Mouse (Mus musculus): ENCODE measurements around the gene Tlx2. TPM values are rescaled to one million over a fixed set of nuclear protein-coding genes. Genes with fewer than 3 reads are reported as not detected.
A peak's percentile ranks its signal among the peaks of the same experiment; 100 is the strongest.

Tlx2 gene
- polyA plus RNA-seq, 1 experiment from 2014 or later = not detected

MicroRNAs within 50 kb of the gene (microRNA counts, 519-probe panel; counts per million panel counts)
- 110 counts per million, percentile 56 among the panel's probes with 10 or more counts for microRNA mmu-miR-3470a+mmu-miR-3470b

Small RNAs within 50 kb of the gene (microRNA-seq; reads per million reads assigned to microRNA genes)
- gene Mir3470a (not detected), gene Mir7040 (not detected)

Other genes starting within 250 kb of the Tlx2 start
- 11.0 and 11.6 TPM in 2 replicates for gene Sema4f, start 130.5 kb downstream of the Tlx2 start, polyA plus RNA-seq (2015; fragmentation: Nextera tagmentation; extraction: Ambion mirVana)
- not detected in 2 replicates for gene M1ap, start 123.4 kb downstream of the Tlx2 start, polyA plus RNA-seq (2015; fragmentation: Nextera tagmentation; extraction: Ambion mirVana)
- 3.1 and 4.1 TPM in 2 replicates for gene Dok1, start 36.8 kb downstream of the Tlx2 start, polyA plus RNA-seq (2015; fragmentation: Nextera tagmentation; extraction: Ambion mirVana)
- gene Loxl3, start 36.1 kb downstream of the Tlx2 start, polyA plus RNA-seq (2015; fragmentation: Nextera tagmentation; extraction: Ambion mirVana) = 4.7 and 6.2 TPM in 2 replicates
- gene Aup1, start 15.8 kb downstream of the Tlx2 start, polyA plus RNA-seq (2015; fragmentation: Nextera tagmentation; extraction: Ambion mirVana) = 160 and 165 TPM in 2 replicates
- gene Htra2, start 15.0 kb downstream of the Tlx2 start, polyA plus RNA-seq (2015; fragmentation: Nextera tagmentation; extraction: Ambion mirVana) = 62.4 and 65.3 TPM in 2 replicates
- 0.75 and 1.00 TPM in 2 replicates for gene Dqx1, start 12.4 kb downstream of the Tlx2 start, polyA plus RNA-seq (2015; fragmentation: Nextera tagmentation; extraction: Ambion mirVana)
- gene Pcgf1, start 7.6 kb upstream of the Tlx2 start, polyA plus RNA-seq (2015; fragmentation: Nextera tagmentation; extraction: Ambion mirVana) = 52.6 and 53.4 TPM in 2 replicates
- not detected in 2 replicates for gene Lbx2, start 16.1 kb upstream of the Tlx2 start, polyA plus RNA-seq (2015; fragmentation: Nextera tagmentation; extraction: Ambion mirVana)
- 4.3 and 5.7 TPM in 2 replicates for gene Ccdc142, start 31.3 kb upstream of the Tlx2 start, polyA plus RNA-seq (2015; fragmentation: Nextera tagmentation; extraction: Ambion mirVana)
- gene Gm42688, start 31.3 kb upstream of the Tlx2 start, polyA plus RNA-seq (2015; fragmentation: Nextera tagmentation; extraction: Ambion mirVana) = 3.7 and 5.0 TPM in 2 replicates
- 137 and 146 TPM in 2 replicates for gene Mrpl53, start 38.7 kb upstream of the Tlx2 start, polyA plus RNA-seq (2015; fragmentation: Nextera tagmentation; extraction: Ambion mirVana)
- 16.0 and 26.9 TPM in 2 replicates for gene Mogs, start 45.2 kb upstream of the Tlx2 start, polyA plus RNA-seq (2015; fragmentation: Nextera tagmentation; extraction: Ambion mirVana)
- gene Wbp1, start 51.3 kb upstream of the Tlx2 start, polyA plus RNA-seq (2015; fragmentation: Nextera tagmentation; extraction: Ambion mirVana) = 228 and 253 TPM in 2 replicates
- 12.1 and 14.9 TPM in 2 replicates for gene Ino80b, start 55.1 kb upstream of the Tlx2 start, polyA plus RNA-seq (2015; fragmentation: Nextera tagmentation; extraction: Ambion mirVana)
- gene Rtkn, start 65.2 kb upstream of the Tlx2 start, polyA plus RNA-seq (2015; fragmentation: Nextera tagmentation; extraction: Ambion mirVana) = 16.5 and 18.8 TPM in 2 replicates
- gene Wdr54, start 86.1 kb upstream of the Tlx2 start, polyA plus RNA-seq (2015; fragmentation: Nextera tagmentation; extraction: Ambion mirVana) = 16.1 and 19.2 TPM in 2 replicates
- gene 1700003E16Rik, start 86.1 kb upstream of the Tlx2 start, polyA plus RNA-seq (2015; fragmentation: Nextera tagmentation; extraction: Ambion mirVana) = 3.0 and 3.3 TPM in 2 replicates
- 127 and 140 TPM in 2 replicates for gene Dctn1, start 95.6 kb upstream of the Tlx2 start, polyA plus RNA-seq (2015; fragmentation: Nextera tagmentation; extraction: Ambion mirVana)
- gene Slc4a5, start 149.5 kb upstream of the Tlx2 start, polyA plus RNA-seq (2015; fragmentation: Nextera tagmentation; extraction: Ambion mirVana) = 0.22 and 0.48 TPM in 2 replicates